Mouse (Mus musculus): ENCODE data around the gene Rpn2.

The Rpn2 gene

DNA sequence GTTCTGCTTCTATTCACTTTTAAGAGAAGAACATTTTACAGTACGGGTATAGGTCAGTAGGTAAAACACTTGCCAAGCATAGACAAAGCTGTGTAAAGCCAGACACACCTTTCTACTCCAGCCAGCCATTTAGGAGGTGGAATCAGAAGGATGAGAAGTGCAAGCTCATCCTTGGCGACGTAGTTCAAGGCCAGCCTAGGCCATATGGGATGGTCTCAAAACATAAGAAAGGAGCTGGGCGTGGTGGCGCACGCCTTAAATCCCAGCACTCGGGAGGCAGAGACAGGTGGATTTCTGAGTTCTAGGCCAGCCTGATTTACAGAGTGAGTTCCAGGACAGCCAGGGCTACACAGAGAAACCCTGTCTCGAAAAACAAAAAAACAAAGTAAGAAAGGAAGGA lies 30.8 kb downstream of the Rpn2 start:
- no peak for DNase-seq (ENCODE audit: extremely low read depth, low read depth)

- DNase-seq (ENCODE audit: extremely low read depth, low read depth) = no peak
Observed at GRCm38 (mm10) chr2:157310963-157311637, 32.3 kb downstream of the Rpn2 start.

DNA sequence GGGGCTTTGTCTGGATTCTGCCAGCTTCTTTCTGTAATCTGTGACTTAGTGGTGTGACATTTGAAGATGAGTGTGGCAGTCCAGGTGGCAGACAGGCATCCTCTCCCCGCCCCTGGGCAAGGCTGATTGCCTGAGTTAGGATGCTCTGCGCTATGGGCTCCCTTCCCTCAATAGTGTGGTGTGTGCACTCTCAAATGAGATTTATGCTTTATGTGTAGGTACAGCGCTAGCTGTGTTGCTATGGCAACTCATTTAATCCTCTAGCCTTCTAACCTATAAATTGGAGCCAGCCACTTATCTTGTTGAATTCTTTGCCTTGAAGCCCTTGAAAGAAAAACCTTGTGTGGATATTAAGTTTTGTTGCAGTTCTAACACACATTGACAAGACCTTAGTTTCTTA lies 34.9 kb downstream of the Rpn2 start:
- no peak for DNase-seq (ENCODE audit: extremely low read depth, low read depth)

GRCm38 (mm10) chr2:157314310-157314709 lies 35.5 kb downstream of the Rpn2 start:
- DNase-seq (ENCODE audit: extremely low read depth, low read depth) = no peak

DNA sequence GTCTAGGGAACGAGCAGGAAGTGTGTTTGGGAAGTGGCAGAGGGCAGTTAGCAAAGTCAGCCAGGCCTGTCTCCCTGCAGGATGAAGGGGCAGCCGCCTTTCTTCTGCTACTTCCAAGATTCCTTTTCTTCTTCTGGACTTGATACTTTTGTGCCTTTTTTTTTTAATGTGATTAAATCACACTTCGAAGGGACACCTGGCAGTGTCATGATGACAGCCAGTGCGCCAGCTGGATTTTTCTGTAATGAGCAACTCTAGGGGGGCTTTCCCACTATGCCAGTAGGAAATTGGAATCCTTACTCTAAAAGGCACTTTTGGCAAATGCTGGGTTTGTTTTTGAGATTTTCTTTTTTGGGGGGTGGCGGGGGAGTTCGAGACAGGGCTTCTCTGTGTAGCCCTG lies 36.7 kb downstream of the Rpn2 start:
- DNase-seq (ENCODE audit: extremely low read depth, low read depth) = no peak

GRCm38 (mm10) chr2:157316358-157316933 lies 37.6 kb downstream of the Rpn2 start:
- DNase-seq (ENCODE audit: extremely low read depth, low read depth) = no peak

DNA sequence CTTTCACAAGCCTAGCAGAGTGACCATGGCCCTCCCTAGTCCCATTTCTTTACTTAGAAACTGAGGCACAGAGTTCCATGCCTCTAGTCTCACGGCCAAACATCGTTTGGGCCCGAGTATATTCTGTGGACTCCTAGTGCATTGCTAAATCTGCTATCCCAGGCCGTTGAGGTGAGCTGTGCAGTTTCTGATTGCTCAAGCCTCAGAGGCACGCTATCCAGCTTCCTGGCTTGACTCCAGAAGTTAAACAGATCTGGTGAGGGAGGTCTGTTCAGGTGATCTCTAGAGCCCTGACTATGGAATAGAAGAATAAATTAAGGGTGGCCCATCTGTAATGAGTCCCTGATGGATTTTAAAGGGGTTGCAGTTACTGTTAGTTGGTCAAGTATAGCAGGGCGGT lies 38.4 kb downstream of the Rpn2 start:
- no peak for DNase-seq (ENCODE audit: extremely low read depth, low read depth)

DNA sequence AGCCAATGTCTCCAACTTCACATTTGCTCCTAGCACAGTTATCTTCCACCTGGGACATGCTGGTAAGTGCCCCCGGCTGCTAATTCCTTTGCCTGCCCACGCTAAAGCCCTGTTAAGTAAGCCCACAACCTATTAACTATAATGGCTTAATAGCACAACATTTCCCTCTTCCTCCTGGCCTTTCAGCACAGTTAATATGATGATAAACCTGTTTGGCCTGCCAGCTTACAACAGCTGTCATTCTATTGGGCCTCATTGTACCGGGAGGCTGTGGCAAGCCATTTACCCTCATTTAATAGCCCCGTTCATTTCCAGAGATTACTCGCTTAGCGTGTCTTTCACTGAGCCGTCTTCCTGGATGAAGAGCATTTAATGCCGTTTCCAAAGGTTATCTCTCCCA lies 41.3 kb downstream of the Rpn2 start:
- no peak for DNase-seq (ENCODE audit: extremely low read depth, low read depth)

DNA sequence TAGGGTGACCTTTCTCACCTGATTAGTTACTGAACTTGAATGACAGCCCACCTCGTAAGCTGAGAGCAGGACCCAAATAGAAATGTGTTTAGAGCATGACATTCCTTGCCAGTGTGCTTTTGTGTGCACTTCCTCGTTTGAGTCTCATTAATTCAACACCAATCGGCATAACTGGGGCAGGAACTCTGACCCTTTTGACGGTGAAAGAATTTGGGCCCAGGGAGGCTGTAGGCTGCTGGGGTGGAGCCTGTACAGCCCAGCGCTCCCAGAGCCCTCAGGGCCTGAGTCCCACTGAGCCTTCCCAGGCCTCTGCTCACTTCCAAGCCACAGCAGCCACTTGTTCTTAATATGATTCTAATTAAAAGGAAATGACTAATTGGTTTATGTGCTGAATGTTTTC lies 42.1 kb downstream of the Rpn2 start:
- no peak for DNase-seq (ENCODE audit: extremely low read depth, low read depth)

DNA sequence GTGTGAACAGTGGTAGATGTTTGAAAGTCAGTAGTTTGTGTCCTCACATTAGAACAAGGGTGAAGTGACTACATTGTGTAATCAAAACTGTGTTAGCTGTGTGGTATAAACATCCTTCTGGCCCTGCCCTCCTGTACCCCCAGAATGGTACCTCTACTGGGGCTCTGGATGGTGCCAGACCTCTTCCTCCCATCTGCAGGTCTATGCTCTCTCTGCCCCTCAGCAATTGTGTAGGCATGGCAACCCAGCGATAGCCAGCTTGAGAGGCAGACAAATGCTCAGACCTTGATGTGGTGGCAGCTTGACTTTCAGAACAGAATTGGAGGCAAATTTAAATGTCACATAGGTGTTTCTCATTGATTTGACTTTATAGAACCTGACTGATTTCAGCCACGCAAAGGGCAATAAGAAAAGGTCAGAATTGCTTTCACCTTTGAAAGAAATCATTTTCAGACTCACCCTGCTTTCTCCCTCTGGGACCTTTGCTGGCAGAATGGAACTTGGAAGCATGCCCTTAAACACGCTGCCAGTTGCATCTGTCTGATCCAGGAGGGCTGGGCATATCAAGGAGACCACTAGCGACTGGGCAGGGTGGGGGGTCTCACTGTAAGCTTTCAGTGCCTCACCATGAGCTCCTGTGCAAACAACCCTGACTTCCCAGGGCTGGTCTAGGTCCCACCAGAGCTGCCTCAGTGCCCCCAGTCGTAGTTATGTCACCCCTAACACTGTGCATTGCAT lies 43.4 kb downstream of the Rpn2 start:
- no peak for DNase-seq (ENCODE audit: extremely low read depth, low read depth)

GRCm38 (mm10) chr2:157325238-157325637 lies 46.4 kb downstream of the Rpn2 start:
- DNase-seq (ENCODE audit: extremely low read depth, low read depth) = no peak

DNA sequence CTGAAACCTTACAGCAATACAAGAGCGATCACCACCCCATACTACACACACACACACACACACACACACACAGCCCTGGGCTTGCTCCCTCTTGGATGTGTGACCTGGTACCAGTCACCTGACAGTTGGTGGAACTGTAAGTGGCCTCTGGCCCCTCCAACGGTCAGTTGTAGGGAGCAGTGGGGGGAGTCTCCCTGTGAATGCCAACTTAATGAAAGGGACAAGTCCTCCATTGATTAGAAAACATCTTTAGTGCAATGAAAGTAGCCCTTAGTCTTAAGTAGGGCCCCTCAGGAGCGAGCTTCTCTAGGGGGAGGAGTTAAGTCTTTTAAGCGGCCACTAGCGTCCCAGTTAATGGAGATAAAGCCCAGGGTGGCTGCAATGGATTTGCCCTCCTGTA lies 49.3 kb downstream of the Rpn2 start:
- DNase-seq (ENCODE audit: extremely low read depth, low read depth) = peak; percentile 6

DNA sequence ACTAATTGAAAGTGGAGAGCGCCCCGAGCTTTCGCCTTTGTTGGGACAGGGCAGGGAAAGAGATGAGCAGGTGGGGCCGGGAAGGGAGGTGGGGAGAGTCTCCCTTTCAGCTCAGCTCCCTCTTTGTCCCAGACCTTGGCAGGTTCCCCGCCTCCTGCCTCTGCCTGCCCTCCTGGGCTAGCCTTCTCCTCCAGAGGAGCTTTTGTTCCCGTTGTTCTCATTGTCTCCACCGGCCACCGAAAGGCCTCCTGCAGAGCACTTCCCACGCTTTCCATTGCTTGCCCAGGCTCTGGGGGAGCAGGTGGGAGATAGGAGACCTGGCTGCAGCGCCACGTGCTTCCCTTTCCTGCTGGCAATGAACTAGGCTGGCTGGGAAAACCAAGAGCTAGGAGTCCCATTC lies 49.8 kb downstream of the Rpn2 start:
- DNase-seq (ENCODE audit: extremely low read depth, low read depth) = no peak

GRCm38 (mm10) chr2:157332059-157332458 lies 53.2 kb downstream of the Rpn2 start:
- no peak for DNase-seq (ENCODE audit: extremely low read depth, low read depth)

GRCm38 (mm10) chr2:157338663-157339062 lies 59.8 kb downstream of the Rpn2 start:
- DNase-seq (ENCODE audit: extremely low read depth, low read depth) = peak; percentile 36

- no peak for DNase-seq (ENCODE audit: extremely low read depth, low read depth)
Observed at GRCm38 (mm10) chr2:157339532-157339931, 60.7 kb downstream of the Rpn2 start.

DNA sequence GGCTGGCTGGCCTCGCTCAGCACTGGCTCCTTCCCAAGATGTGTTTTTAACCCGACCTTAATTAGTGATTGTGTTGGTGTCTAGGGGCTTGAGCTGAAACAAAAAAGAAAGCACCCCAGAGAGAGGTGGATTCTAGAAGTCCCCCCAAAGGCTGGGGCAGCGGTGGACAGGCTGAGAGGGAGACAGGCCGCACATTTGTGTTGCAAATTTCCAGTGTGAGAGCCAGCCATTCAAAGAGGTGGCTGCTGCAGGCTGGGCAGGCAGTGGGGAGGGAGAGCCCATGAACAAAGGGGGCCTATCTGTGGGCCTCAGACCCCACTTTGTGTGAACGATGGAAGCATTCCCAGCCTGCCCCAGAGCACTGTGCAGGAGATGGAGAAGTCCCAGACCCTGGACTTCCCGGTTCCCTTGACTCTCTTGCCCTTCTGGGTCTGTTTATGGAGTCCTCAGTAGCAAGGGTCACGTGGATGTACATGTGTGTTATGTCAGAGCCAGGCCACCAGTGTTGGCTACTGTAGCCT lies 61.5 kb downstream of the Rpn2 start:
- DNase-seq (ENCODE audit: extremely low read depth, low read depth) = no peak

DNA sequence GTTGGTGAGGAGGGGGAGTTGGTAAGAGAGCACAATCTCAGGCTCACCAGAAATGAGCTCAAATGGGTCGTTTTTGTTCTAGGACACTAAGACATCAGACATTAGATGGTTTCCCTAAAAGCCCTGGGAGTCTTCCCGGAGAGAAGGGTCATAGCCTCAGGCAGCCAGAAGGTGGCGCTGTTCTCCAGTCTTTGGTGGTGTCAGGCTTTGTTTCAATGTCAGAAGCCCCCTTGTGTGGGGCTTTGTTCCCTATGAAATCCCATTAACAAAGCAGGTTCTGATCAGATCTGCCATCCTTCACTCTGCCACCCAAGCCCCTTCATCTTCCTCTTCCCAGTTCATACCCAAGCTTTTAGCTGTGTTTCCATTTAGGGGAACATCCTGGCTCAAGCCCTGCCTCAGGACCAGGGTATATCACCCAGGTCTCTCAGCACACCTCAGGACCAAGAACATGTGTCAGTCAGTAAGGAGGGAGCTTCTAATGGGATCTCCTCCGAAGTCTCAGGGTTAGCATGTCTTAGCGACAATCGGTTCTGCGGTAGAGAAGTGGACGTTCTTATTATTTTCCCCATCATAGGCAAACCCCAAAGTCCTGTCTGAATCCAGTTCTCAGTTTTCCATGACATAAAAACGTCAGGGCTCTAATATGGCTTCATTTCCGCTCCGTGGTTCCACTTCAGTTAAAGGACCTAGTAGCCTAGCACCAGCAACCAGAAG lies 62.9 kb downstream of the Rpn2 start:
- no peak for DNase-seq (ENCODE audit: extremely low read depth, low read depth)

- no peak for DNase-seq (ENCODE audit: extremely low read depth, low read depth)
Observed at GRCm38 (mm10) chr2:157342328-157342926, 63.6 kb downstream of the Rpn2 start.

DNA sequence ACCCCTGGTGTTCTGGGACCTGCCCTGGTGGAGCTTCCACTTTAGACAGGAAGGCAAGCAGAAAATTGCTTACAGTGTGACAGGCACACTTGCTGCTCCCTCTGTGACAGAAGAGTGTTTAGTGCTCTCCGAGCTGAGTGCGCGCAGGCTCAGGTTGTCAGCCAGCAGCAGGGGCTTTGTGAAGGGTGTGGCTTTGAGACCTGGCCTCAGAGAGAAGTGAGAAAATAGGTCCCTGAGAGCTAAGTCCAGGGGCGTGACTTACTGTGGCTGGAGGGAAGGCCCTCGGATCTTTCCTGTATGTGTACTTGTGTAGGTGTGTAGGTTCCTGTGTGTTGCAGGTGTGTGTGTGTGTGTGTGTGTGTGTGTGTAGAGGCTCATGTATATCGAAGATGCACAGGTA lies 64.5 kb downstream of the Rpn2 start:
- no peak for DNase-seq (ENCODE audit: extremely low read depth, low read depth)

GRCm38 (mm10) chr2:157347361-157348159 lies 68.7 kb downstream of the Rpn2 start, which contains the start of gene Ghrh:
Gene Ghrh, minus strand, starts transcription at chr2:157347506.
- DNase-seq (ENCODE audit: extremely low read depth, low read depth) = no peak

All from MEL-GATA-1-ER (cell line).